Mouse (Mus musculus): Measurements from ENCODE around the gene Ormdl3.
A peak's percentile ranks its signal among the peaks of the same experiment; 100 is the strongest.

Gene Ormdl3

GRCm38 (mm10) chr11:98550975-98551828, 36.0 kb downstream of the Ormdl3 start, which contains the start of gene Zpbp2:
Gene Zpbp2, plus strand, starts transcription at chr11:98551097.
- peak; percentile 91 for DNase-seq (ENCODE audit: low spot score)

GRCm38 (mm10) chr11:98550311-98550974, 36.7 kb downstream of the Ormdl3 start:
- DNase-seq (ENCODE audit: low spot score), result no peak

GRCm38 (mm10) chr11:98549363-98549762, 37.8 kb downstream of the Ormdl3 start:
- DNase-seq (ENCODE audit: low spot score), result no peak

GRCm38 (mm10) chr11:98547308-98547693, 39.9 kb downstream of the Ormdl3 start:
- no peak for DNase-seq (ENCODE audit: low spot score)

- DNase-seq (ENCODE audit: low spot score), result no peak
These were observed 40.5 kb downstream of the Ormdl3 start for GRCm38 (mm10) chr11:98546529-98547307.

- DNase-seq (ENCODE audit: low spot score), result peak; percentile 45
These were observed 41.4 kb downstream of the Ormdl3 start, which contains the start of gene Ikzf3 for GRCm38 (mm10) chr11:98545711-98546231. Gene Ikzf3, minus strand, starts transcription at chr11:98546031.

GRCm38 (mm10) chr11:98544890-98545677, 42.1 kb downstream of the Ormdl3 start:
- DNase-seq (ENCODE audit: low spot score), result no peak

GRCm38 (mm10) chr11:98543414-98543813, 43.8 kb downstream of the Ormdl3 start:
- DNase-seq (ENCODE audit: low spot score), result no peak

- DNase-seq (ENCODE audit: low spot score), result no peak
These were observed 44.6 kb downstream of the Ormdl3 start for GRCm38 (mm10) chr11:98542553-98542952.

GRCm38 (mm10) chr11:98540319-98540718, 46.8 kb downstream of the Ormdl3 start:
- no peak for DNase-seq (ENCODE audit: low spot score)

GRCm38 (mm10) chr11:98537480-98538034, 49.6 kb downstream of the Ormdl3 start:
- DNase-seq (ENCODE audit: low spot score), result no peak

Data from ovary, postnatal 36 days (tissue).